Mouse (Mus musculus): ENCODE measurements around the gene Kifc3.

The Kifc3 gene

GRCm38 (mm10) chr8:95154654-95155053, 48.0 kb downstream of the Kifc3 start:
- DNase-seq, result no peak

DNA sequence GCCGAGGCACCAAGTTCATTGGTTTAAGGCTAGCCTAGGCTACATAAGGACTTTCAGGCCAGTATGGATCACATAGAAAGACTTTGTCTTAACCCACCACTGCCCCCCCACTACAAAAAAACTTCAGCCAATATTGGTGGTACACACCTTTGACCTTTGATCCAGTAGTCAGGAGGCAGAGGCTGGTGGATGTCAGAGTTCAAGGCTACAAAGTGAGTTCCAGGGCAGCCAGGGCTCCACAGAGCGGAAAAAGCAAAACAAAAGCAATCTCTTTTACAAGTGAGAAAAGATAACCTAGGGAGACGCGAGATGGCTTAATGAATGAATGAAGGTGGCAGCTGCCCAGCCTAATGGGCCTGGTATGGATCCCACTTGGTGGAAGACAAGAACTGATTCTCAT, 48.6 kb downstream of the Kifc3 start:
- DNase-seq, result no peak

DNA sequence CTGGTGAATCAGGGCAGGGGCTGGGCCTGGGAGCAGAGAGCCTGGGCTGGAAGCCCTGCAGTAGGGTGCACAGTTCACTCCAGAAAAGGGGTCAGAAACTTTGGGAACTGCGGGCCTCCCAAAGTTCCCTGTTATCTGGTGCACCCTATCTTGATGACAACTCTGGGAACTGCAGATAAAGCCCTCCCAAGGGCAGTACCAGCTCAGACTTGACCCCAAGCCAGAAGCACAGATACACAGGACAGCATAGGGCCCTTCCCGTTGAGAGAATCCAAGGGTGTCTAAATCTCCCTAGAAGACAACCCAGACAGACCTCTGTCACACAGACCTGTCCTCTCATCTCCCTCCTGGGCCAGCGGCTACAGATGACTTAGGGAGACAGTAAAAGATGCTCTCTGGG, 52.0 kb downstream of the Kifc3 start:
- no peak for DNase-seq

DNA sequence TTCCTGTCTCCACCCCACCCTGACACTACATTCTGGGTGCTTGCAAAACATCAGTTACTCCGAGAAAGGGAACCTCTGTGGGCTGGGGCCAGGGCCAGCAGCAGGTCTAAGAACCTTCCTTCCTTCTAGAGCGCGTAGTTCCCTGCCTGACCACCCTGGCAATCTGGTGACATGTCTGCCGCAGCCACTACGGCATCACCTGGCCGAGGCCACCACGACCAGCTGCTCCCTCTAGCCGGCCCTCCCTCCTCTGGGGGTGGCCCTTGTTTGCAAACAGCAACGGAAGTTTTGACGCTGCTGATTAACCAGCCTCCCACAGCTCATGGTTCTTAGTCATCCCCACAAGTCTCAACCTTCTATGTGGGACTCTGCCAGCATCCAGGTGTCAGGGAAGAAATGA, 53.2 kb downstream of the Kifc3 start:
- no peak for DNase-seq

- no peak for DNase-seq
Observed at GRCm38 (mm10) chr8:95146846-95147245, 55.8 kb downstream of the Kifc3 start.

DNA sequence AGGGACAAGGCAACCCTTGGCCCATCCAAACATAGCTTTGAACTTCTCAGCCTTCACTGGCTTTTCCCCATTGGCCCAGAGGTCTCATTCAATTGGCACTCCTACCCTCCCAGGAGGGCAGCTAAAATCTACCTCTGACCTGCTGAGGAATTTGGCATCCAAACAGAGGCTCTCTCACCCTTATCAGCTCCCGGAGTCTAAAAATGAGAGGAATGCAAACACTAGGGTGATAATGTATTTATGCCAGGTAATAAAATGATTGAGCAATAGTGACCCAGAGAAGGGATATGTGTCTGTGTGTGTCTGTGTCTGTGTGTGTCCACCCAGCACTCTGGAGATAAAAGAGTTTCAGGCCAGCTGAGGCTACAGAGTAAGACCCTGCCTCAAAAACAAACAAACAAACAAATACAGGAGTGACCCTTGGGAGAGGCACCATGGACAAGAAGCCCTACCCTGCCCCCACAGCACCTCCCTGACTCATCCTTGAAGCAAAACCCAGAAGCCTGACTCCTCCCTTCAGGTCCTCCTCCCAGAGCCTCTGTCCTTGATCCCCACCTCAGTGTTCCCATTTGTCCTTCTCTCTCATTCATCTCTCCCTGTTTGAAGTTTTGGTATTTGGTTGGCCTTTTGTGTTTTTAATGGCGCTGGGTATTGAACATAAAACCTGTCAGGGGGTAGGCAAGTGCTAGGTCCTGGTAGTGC, 56.4 kb downstream of the Kifc3 start:
- peak; percentile 63 for DNase-seq

- DNase-seq, result no peak
Observed at GRCm38 (mm10) chr8:95144631-95145015, 58.0 kb downstream of the Kifc3 start.

GRCm38 (mm10) chr8:95143805-95144630, 58.6 kb downstream of the Kifc3 start:
- no peak for DNase-seq

DNA sequence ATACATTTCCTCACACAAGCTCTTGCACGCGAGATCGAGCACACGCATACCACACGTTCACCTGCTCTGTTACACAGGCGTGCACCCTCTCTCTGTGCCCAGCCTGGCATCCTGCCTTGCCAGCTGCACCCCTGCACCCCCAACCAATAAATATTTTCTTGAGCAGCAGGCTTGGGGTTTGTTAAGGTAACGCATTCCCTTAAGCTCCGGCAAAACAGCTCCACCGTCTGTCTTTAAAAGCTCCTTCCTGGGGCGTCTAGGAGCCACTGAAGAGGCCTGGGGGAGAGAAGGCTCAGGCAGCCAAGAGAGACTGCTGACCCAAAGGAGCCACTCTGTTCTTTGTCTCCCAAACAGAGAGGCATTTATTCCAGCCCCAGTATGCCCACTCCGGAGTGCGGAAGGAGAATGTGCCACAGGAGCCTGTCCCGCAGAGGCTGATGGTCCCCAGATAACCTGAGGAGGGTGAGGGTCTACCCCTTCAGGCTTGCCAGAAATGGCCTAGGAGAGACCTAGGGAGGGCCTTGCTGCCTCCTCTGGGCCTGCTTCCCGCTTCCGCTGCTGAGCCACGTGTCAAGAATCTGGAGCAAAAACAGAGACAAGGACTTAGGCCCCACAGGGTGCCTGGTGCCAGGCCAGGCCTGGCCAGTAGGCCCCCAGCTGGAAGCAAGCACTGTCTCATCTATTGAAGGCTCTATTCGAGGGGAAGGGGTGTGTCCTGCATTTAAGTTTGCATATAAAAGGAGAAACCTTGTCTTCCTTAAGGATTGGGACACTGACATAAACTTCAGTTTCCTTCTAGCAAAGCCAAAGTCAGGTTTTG, 59.4 kb downstream of the Kifc3 start:
- DNase-seq, result peak; percentile 61

DNA sequence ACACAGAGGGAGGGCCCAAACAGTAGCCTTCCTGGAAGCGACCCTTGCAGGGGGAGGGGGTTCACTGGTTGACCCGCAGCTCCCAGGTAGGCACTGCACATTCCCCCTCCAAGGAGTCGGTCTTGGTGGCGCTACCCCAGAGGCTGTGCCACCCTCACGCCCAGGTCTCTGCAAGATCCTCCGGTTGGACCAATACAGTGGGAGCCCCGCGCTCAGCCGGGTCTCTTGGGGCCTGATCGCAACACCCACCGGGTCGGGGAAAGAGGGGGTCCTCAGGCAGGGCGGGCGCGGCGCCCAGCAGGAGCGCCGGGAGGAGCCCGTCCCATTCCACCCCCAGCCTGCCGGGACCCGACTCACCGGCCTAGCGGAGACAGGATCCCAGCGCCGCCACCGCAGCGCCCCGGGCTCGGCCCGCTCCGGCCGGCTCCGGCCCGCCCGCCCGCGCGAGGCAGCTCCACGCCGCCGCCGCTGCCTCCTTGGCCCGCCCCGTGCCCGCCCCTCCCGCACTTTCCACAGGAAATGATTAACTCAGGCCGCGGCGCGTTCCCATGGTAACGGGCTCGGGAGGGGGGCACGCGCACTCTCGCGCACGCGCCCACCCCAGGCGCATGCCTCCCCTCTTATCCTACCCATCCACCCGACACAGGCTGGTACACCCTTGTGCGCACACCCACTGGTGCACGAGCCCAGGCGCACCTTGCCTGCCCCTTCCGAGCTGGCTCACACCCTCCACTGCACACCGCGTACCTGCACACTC, 60.4 kb downstream of the Kifc3 start:
- peak; percentile 85 for DNase-seq

DNA sequence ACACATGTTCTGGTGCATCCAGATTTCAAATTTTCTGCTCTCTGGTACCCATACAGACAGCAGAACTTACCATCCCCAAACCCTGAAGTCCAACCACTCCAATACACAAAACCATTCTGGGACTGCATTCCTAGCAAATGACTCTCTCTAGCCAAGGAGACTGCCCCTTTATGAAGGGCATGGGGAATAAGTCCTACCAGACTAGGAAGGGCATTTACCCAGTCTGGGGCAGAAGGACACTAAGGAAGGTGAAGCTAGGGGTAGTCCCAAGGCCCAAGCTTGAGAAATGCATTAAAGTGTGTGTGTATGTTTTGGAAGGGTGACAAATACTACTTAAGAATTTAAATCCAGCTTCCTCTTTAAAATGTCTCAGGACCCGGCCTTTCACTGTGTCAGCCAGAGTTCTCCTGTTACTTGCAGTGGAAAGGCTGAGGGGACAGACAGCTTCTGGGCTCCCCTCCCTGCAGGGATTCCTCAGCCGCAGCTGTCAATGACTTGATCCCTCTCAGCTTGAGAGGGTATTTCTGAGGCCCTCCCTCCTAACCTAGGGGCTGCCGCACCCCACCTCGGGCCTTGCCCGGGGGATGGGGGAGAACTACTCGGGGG, 61.0 kb downstream of the Kifc3 start:
- DNase-seq, result peak; percentile 27

DNA sequence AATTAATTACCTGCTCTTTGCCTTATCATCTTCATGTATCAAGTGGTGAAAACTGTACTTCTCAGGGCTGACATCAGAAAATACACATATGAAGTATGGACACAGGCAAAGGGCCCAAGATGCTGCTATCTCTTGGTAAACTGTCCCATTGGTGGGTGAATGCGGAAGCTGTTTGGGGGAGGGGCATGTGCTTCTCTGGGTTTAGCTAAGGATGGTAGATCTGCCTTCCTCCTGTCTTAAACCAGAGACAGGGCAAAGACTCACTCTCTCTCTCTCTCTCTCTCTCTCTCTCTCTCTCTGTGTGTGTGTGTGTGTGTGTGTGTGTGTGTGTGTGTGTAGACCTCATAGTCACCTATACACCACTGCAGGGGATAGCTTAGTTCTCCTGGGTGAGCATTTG, 61.6 kb downstream of the Kifc3 start:
- peak; percentile 73 for DNase-seq

DNA sequence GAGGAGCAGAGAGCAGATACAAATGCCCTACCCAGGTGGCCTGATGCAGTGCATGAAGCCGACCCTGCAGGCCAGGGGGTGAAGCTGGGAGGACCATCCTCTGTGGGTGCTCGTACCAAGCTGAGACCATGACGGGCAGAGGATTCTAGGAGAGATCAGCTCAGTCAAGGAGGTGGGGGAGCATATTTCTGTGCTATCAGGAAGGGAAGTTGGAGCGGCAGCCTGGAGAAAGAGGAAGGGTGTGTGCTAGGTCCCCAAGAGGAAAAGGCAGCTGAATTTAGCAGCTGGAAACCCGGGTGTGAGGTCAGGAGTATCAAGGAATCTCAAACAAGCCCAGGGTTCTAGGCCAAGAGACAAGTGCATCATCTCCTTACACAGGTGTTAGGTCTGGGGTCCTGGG, 62.1 kb downstream of the Kifc3 start:
- peak; percentile 49 for DNase-seq

GRCm38 (mm10) chr8:95139051-95139365, 63.6 kb downstream of the Kifc3 start:
- DNase-seq, result no peak

- DNase-seq, result peak; percentile 38
Observed at GRCm38 (mm10) chr8:95138341-95139050, 64.1 kb downstream of the Kifc3 start.

- DNase-seq, result peak; percentile 70
Observed at GRCm38 (mm10) chr8:95137641-95138098, 64.9 kb downstream of the Kifc3 start.

- no peak for DNase-seq
Observed at GRCm38 (mm10) chr8:95137201-95137600, 65.4 kb downstream of the Kifc3 start.

DNA sequence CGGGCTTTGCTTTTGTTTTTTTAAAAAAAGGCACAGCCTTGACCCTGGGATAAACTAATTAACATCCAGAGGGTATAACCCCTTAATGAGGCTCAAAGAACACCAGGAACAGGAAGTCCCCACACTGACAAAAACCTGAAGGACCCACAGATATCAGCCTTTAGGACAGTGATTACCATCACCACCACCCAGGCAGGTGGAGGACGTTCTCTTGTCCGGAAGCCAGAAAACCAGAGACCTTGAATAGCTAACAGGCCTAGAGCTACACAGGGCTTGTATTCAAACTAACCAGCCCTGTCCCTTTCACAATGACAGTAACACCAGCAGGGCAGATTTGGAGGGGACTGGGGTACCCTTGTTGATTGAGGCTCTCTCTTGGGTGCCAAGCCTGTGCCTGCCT, 66.4 kb downstream of the Kifc3 start:
- no peak for DNase-seq

DNA sequence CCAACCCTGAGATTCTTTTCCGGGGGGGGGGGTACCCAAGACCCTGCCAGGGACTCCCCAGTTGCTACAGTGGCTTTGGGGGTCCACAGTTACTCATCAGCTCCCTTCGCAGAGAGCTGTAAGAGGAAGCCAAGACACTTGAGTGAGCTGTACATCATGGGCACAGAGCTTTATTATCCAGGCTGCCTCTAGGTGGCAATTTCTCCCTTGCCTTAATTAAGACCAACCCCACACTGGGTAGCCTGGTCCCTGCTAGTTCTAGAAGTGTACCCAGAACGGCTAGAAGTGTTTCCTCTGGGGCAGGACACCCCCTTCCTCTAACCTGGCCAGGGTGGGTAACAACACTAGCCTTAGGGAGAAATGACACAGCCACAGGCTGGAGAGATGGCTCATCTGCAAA, 67.4 kb downstream of the Kifc3 start:
- no peak for DNase-seq

- no peak for DNase-seq
Observed at GRCm38 (mm10) chr8:95134186-95134585, 68.4 kb downstream of the Kifc3 start.

- peak; percentile 36 for DNase-seq
Observed at GRCm38 (mm10) chr8:95131983-95132382, 70.6 kb downstream of the Kifc3 start.

Measured in lung, postnatal 36 days (tissue).